Mouse (Mus musculus): ENCODE measurements around the gene Pygb. TPM values are rescaled to one million over a fixed set of nuclear protein-coding genes. Genes with fewer than 3 reads are reported as not detected.

The Pygb gene
- polyA plus RNA-seq, 1 experiment from 2014 or later = 61.1 TPM

DNA sequence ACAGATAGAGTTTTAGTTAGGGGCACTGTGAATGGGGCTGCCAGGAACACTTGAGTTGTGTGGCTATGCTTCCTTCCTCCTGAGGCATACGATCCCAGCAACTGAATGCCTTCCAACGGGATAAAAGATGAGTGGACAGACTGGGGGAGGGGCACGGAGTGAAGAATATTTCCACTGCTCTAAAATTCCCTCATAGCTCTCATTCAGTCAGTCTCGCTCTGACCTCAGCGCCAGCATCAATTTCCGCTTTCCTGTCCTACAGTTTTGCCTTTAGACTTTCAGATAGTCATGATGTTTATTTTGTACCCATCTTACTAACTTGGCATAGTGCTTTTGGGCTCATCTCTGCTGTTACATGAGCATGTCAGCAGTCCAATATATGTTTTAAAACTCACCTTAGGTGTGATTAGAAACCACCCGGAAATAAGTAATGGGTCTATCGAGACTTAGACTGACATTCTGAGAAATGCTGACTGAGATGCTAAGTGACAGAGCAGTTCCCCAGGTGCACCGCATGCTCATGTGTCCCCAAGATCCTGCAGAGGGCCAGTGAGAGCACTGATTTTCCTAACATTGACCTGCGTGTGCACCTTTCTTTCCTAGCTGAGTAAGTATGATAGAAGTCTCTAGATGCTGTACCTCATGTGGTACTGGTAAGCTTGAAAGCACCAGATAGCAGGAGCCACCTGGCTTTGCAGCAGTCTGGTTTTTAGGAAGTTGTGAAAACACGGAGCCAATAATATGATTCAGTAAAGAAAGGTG, 73.4 kb downstream of the Pygb start:
- DNase-seq (ENCODE audit: low spot score) = no peak
- 89% methylated on average over 11 of the region's 11 CpGs for WGBS
- H3K36me3 ChIP-seq = no peaks in the 10 kb centered on the region

DNA sequence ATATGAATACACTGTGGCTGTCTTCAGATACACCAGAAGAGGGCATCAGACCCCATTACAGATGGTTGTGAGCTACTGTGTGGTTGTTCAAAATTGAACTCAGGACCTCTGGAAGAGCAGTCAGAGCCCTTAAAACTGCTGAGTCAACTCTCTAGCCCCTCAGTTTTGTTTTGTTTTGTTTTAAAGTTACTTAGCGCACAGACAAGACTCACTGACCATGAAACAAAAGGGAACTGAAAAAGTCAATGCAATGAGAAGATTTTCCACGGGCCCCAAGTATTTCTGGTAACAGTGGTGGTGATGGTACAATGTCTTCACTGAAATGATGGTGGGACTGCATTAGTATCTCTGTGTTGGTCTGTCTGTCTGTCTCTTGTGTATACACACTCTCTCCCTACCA, 74.6 kb downstream of the Pygb start:
- H3K9me3 ChIP-seq (replicated peaks) = no peaks in the 10 kb centered on the region
- WGBS = 99% methylated on average over 2 of the region's 2 CpGs
- no peak for DNase-seq (ENCODE audit: low spot score)

More for the DNA sequence above, 73.4 kb downstream of the Pygb start:
- Histone ChIP-seq H3K4me3 (no peak overlapping the region), H3K27me3 (ENCODE audit: low read depth, poor library complexity, severe bottlenecking) (no peaks in the 10 kb centered on the region), H3K4me1 (no peaks in the 10 kb centered on the region), H3K9me3 (replicated peaks) (no peaks in the 10 kb centered on the region), H3K27ac (no peak overlapping the region)

DNA sequence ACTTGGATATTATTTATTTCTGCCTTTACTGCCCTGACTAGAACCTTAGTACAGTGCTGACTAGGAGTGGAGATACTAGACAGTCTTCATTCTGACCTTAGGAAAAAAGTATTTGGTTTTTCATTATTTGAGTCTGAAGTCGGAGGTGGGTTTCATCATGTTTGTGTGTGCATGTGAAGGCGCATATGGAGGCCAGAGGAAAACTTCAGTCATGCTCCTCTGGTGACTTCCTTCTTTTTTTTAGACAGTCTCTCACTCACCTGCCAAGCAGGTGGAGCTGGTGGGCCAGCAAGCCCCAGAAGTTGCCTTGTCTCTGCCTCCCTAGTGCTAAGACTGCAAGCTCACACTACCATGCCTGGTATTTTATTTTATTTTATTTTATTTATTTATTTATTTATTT, 80.5 kb downstream of the Pygb start:
- no peak overlapping the region for H3K27ac ChIP-seq
- no peaks in the 10 kb centered on the region for H3K4me1 ChIP-seq
- DNase-seq (ENCODE audit: low spot score) = no peak
- H3K27me3 ChIP-seq (ENCODE audit: low read depth, poor library complexity, severe bottlenecking) = no peaks in the 10 kb centered on the region
- no peaks in the 10 kb centered on the region for H3K36me3 ChIP-seq
- 96% methylated on average over 2 of the region's 2 CpGs for WGBS
- H3K9me3 ChIP-seq (replicated peaks) = no peaks in the 10 kb centered on the region
- H3K4me3 ChIP-seq = no peak overlapping the region

More for the DNA sequence above, 74.6 kb downstream of the Pygb start:
- Histone ChIP-seq H3K27me3 (ENCODE audit: low read depth, poor library complexity, severe bottlenecking) (no peaks in the 10 kb centered on the region), H3K27ac (no peak overlapping the region), H3K36me3 (no peaks in the 10 kb centered on the region), H3K4me3 (no peak overlapping the region), H3K4me1 (no peaks in the 10 kb centered on the region)

DNA sequence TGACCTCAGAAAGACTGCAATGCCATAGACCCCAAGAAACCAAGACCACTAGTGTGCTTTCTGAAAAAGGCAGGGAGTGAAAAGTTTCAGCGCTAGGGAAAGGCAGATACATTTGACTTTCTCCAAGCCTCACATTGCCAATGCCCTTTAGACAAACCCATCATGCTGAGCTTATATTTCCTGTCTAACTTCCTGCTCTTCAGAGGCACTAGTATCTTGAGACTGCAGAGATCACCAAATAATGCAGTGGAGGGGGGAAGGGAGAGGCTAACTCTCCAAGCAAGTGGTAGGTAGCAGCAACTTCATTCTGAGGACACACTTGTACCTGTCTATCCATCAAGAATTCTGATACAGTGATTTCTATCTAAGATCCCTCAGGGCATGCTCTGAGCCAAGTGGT, 82.9 kb downstream of the Pygb start:
- H3K36me3 ChIP-seq = no peaks in the 10 kb centered on the region
- WGBS = 97% methylated on average over 1 of the region's 1 CpGs
- no peak overlapping the region for H3K27ac ChIP-seq
- H3K4me3 ChIP-seq = no peak overlapping the region
- no peaks in the 10 kb centered on the region for H3K27me3 ChIP-seq (ENCODE audit: low read depth, poor library complexity, severe bottlenecking)
- no peaks in the 10 kb centered on the region for H3K9me3 ChIP-seq (replicated peaks)
- no peak for DNase-seq (ENCODE audit: low spot score)
- no peaks in the 10 kb centered on the region for H3K4me1 ChIP-seq

DNA sequence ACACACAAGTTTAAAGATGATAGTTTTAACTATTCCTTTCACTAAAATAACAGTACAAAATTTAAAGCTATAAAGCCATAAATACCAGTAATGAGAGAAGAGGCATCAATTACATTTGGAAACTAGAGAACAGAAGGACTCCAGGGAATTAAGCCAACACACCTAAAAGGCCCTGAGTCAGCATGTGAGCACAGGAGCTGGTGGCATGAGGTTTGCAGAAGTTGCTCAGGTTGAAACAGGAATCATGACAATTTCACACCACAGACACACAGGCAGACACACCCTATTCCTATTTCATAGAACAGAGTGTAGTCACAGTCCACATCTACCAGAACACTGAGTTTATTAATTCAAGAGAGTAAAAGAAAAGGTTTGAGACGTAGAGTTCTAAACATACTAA, 88.0 kb downstream of the Pygb start:
- Histone ChIP-seq H3K27me3 (ENCODE audit: low read depth, poor library complexity, severe bottlenecking) (no peaks in the 10 kb centered on the region), H3K36me3 (0 out of 2 replicates have a peak, but pooled peaks cover 7% of the 10 kb centered on the region), H3K9me3 (replicated peaks) (no peaks in the 10 kb centered on the region), H3K27ac (no peak overlapping the region), H3K4me3 (no peak overlapping the region), H3K4me1 (no peaks in the 10 kb centered on the region)
- DNase-seq (ENCODE audit: low spot score) = no peak
- 84% methylated on average over 1 of the region's 1 CpGs for WGBS

DNA sequence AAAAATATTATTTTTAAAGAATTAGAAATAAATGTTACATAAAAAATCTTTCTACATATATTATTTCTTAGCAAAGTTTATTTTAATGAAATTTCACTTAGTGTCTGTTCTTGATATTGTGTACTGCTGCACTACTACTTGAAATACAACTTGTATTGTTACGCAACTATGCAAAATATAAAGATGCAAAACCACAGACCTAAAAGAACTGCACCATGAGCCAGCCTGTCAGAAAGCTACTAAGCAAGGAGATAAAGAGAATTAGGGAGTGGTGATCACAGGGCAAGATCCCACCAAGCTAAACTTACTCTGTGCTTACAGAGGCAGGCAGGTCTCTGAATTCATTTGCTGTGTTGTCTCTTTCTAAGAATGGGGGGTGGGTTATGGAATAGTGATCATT, 88.7 kb downstream of the Pygb start:
- Histone ChIP-seq H3K4me3 (no peak overlapping the region), H3K27me3 (ENCODE audit: low read depth, poor library complexity, severe bottlenecking) (no peaks in the 10 kb centered on the region), H3K27ac (no peak overlapping the region), H3K36me3 (0 out of 2 replicates have a peak, but pooled peaks cover 7% of the 10 kb centered on the region), H3K9me3 (replicated peaks) (no peaks in the 10 kb centered on the region), H3K4me1 (no peaks in the 10 kb centered on the region)
- 98% methylated on average over 1 of the region's 1 CpGs for WGBS
- no peak for DNase-seq (ENCODE audit: low spot score)

DNA sequence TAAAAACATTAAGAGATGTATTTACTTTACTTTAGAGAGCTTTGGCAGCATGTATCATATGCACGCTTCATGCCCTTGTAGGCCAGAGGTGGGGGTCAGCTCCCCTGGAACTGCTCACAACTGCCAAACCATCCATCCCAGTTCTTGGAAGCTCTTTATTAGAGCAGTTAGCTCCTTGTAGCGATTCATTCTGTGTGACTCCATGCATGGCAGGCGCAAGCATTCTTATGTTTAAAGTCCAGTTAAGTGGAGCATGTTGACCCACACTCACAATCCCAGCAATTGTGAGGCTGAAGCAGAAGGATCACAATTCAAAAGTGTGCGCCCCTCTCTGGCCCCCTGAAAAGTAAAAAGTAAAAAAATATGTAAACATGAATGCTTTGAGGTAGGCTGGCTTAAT, 91.0 kb downstream of the Pygb start:
- Histone ChIP-seq H3K4me1 (no peaks in the 10 kb centered on the region), H3K36me3 (0 out of 2 replicates have a peak, but pooled peaks cover 7% of the 10 kb centered on the region), H3K4me3 (no peak overlapping the region), H3K27ac (no peak overlapping the region), H3K27me3 (ENCODE audit: low read depth, poor library complexity, severe bottlenecking) (no peaks in the 10 kb centered on the region), H3K9me3 (replicated peaks) (no peaks in the 10 kb centered on the region)
- DNase-seq (ENCODE audit: low spot score) = no peak
- 95% methylated on average over 4 of the region's 4 CpGs for WGBS

Other genes starting within 250 kb of the Pygb start
- gene Cst7, start 216.3 kb upstream of the Pygb start, polyA plus RNA-seq (2016; fragmentation: Nextera tagmentation; extraction: Ambion mirVana) = not detected in 2 replicates
- 26.6 and 28.9 TPM in 2 replicates for gene Apmap, start 178.2 kb upstream of the Pygb start, polyA plus RNA-seq (2016; fragmentation: Nextera tagmentation; extraction: Ambion mirVana)
- 3.4 and 3.6 TPM in 2 replicates for gene Acss1, start 118.2 kb upstream of the Pygb start, polyA plus RNA-seq (2016; fragmentation: Nextera tagmentation; extraction: Ambion mirVana)
- gene Vsx1, start 97.4 kb upstream of the Pygb start, polyA plus RNA-seq (2016; fragmentation: Nextera tagmentation; extraction: Ambion mirVana) = not detected in 2 replicates
- 35.1 and 35.7 TPM in 2 replicates for gene Entpd6, start 37.7 kb upstream of the Pygb start, polyA plus RNA-seq (2016; fragmentation: Nextera tagmentation; extraction: Ambion mirVana)
- 46.9 and 53.0 TPM in 2 replicates for gene Abhd12, start 118.0 kb downstream of the Pygb start, polyA plus RNA-seq (2016; fragmentation: Nextera tagmentation; extraction: Ambion mirVana)
- 77.0 and 77.9 TPM in 2 replicates for gene Gins1, start 118.7 kb downstream of the Pygb start, polyA plus RNA-seq (2016; fragmentation: Nextera tagmentation; extraction: Ambion mirVana)